In genomic region chr11:95584651-95585050, GRCm38 (mm10) we compare ENCODE assay signal across 11 mouse cellular contexts. TPM values are rescaled to one million over a fixed set of nuclear protein-coding genes. Genes with fewer than 3 reads are reported as not detected.
DNase-seq lines count a peak whose midpoint lies in the region; ATAC-seq lines count a peak whose summit lies in the region.
"Had no signal": no experiment of that assay in that cellular context is flagged by ENCODE, and none has a peak within 500 bp of the region (broad histone marks: within the 10 kb centered on the region; RNA-seq: fewer than 3 reads in every experiment).

No protein-coding gene starts in this region.

- no peak for ATAC-seq in kidney, embryonic 14.5 days (ENCODE audit: low FRiP score, low TSS enrichment)
- ATAC-seq in embryonic facial prominence, embryonic 13.5 days (ENCODE audit: insufficient number of reproducible peaks, insufficient read depth, low FRiP score, low TSS enrichment, low read depth): no peak
- ATAC-seq in intestine, embryonic 15.5 days: no peak
- ATAC-seq in neural tube, embryonic 13.5 days (ENCODE audit: low read depth): no peak

- peak overlapping the region; percentile 82 for H3K4me2 ChIP-seq in kidney, embryonic 14.5 days (replicated peaks; ENCODE audit: low read depth, low read length)
- peak overlapping the region; percentile 86 for H3K4me2 ChIP-seq in embryonic facial prominence, embryonic 13.5 days
- peak overlapping the region; percentile 88 for H3K4me2 ChIP-seq in intestine, embryonic 15.5 days (replicated peaks)
- peak overlapping the region; percentile 80 for H3K4me2 ChIP-seq in neural tube, embryonic 13.5 days

- H3K27me3 ChIP-seq in kidney, embryonic 14.5 days (ENCODE audit: control insufficient read depth, insufficient read depth, low read length): peaks cover 43% of the 10 kb centered on the region
- H3K27me3 ChIP-seq in embryonic facial prominence, embryonic 13.5 days: peaks cover 91% of the 10 kb centered on the region
- peaks cover 86% of the 10 kb centered on the region for H3K27me3 ChIP-seq in intestine, embryonic 15.5 days (replicated peaks)
- peaks cover 67% of the 10 kb centered on the region for H3K27me3 ChIP-seq in neural tube, embryonic 13.5 days

- no peaks in the 10 kb centered on the region for H3K9me3 ChIP-seq in kidney, embryonic 14.5 days (ENCODE audit: control insufficient read depth, low read length)
- H3K9me3 ChIP-seq in embryonic facial prominence, embryonic 13.5 days: no peaks in the 10 kb centered on the region
- H3K9me3 ChIP-seq in intestine, embryonic 15.5 days: no peaks in the 10 kb centered on the region
- H3K9me3 ChIP-seq in neural tube, embryonic 13.5 days: no peaks in the 10 kb centered on the region

- H3K36me3 ChIP-seq in kidney, embryonic 14.5 days (ENCODE audit: control insufficient read depth, insufficient read depth, low read length): no peaks in the 10 kb centered on the region
- H3K36me3 ChIP-seq in embryonic facial prominence, embryonic 13.5 days: 0 out of 2 replicates have a peak, but pooled peaks cover 5% of the 10 kb centered on the region
- no peaks in the 10 kb centered on the region for H3K36me3 ChIP-seq in intestine, embryonic 15.5 days
- H3K36me3 ChIP-seq in neural tube, embryonic 13.5 days: no peaks in the 10 kb centered on the region; the same call in 1 of the 2 replicates

- WGBS in kidney, embryonic 14.5 days: 5% methylated on average over 9 of the region's 9 CpGs
- WGBS in embryonic facial prominence, embryonic 13.5 days: 6% methylated on average over 9 of the region's 9 CpGs
- WGBS in intestine, embryonic 15.5 days: 8% methylated on average over 9 of the region's 9 CpGs
- WGBS in neural tube, embryonic 13.5 days: 4% methylated on average over 9 of the region's 9 CpGs

- intact Hi-C loops in gastrocnemius, postnatal 36 days (cut with DNase I): loop anchor here (5.0 kb wide), 1 partner anchor 202 kb away; the partner anchor contains the start of gene Slc35b1

- H3K4me1 ChIP-seq in kidney, embryonic 14.5 days (ENCODE audit: control insufficient read depth, insufficient read depth, low read length): peaks cover 42% of the 10 kb centered on the region; the same call in 1 of the 2 replicates
- peaks cover 75% of the 10 kb centered on the region for H3K4me1 ChIP-seq in embryonic facial prominence, embryonic 13.5 days
- H3K4me1 ChIP-seq in intestine, embryonic 15.5 days (replicated peaks): peaks cover 34% of the 10 kb centered on the region
- H3K4me1 ChIP-seq in neural tube, embryonic 13.5 days (replicated peaks): peaks cover 87% of the 10 kb centered on the region

- H3K4me3 ChIP-seq in kidney, embryonic 14.5 days (ENCODE audit: low read length): peak overlapping the region; percentile 50
- peak overlapping the region; percentile 57 for H3K4me3 ChIP-seq in embryonic facial prominence, embryonic 13.5 days
- H3K4me3 ChIP-seq in intestine, embryonic 15.5 days (replicated peaks): peak overlapping the region; percentile 40; the same call in 1 of the 2 replicates
- H3K4me3 ChIP-seq in neural tube, embryonic 13.5 days: peak overlapping the region; percentile 53

- H3K9ac ChIP-seq in kidney, embryonic 14.5 days (ENCODE audit: low read depth, low read length): no peak overlapping the region
- H3K9ac ChIP-seq in embryonic facial prominence, embryonic 13.5 days: no peak overlapping the region
- no peak overlapping the region for H3K9ac ChIP-seq in intestine, embryonic 15.5 days
- H3K9ac ChIP-seq in neural tube, embryonic 13.5 days: peak overlapping the region; percentile 81

- no peak for DNase-seq in kidney, adult 11 months
- DNase-seq in gastrocnemius, postnatal 36 days: no peak
- no peak for DNase-seq in gastrocnemius, adult 18-20 months (ENCODE audit: low spot score)
- no peak for DNase-seq in kidney, postnatal 36 days
- DNase-seq: right cerebral cortex, adult 18-20 months; thymus, postnatal 25 days had no signal

- no peak overlapping the region for H3K27ac ChIP-seq in kidney, embryonic 14.5 days (ENCODE audit: low read depth, low read length)
- no peak overlapping the region for H3K27ac ChIP-seq in embryonic facial prominence, embryonic 13.5 days
- H3K27ac ChIP-seq in intestine, embryonic 15.5 days: no peak overlapping the region
- no peak overlapping the region for H3K27ac ChIP-seq in neural tube, embryonic 13.5 days (replicated peaks)

RNA-seq across cellular contexts. Expression of gene Ngfr, which starts 2.9 kb away (rescaled TPM):
- 16.8 and 23.4 TPM in 2 replicates for polyA plus RNA-seq in kidney, embryonic 14.5 days (2014; fragmentation: Nextera tagmentation; extraction: Ambion mirVana)
- 25.4 and 27.2 TPM in 2 replicates for polyA plus RNA-seq in embryonic facial prominence, embryonic 13.5 days (2015; fragmentation: Nextera tagmentation; extraction: Ambion mirVana)
- polyA plus RNA-seq in intestine, embryonic 15.5 days (2015; fragmentation: Nextera tagmentation; extraction: Ambion mirVana): 14.5 and 15.8 TPM in 2 replicates
- 97.1 and 121 TPM in 2 replicates for polyA plus RNA-seq in neural tube, embryonic 13.5 days (2015; fragmentation: Nextera tagmentation; extraction: Ambion mirVana)
- total RNA-seq in gastrocnemius, postnatal 36 days (2021): under 1 TPM; 0.27 to 0.48 TPM
- under 1 TPM; 0.34 to 0.38 TPM for total RNA-seq in gastrocnemius, adult 18-20 months (2021)
- total RNA-seq: CH12.LX had no signal
